ENCODE assay signal across 21 mouse cellular contexts in the genomic region with DNA sequence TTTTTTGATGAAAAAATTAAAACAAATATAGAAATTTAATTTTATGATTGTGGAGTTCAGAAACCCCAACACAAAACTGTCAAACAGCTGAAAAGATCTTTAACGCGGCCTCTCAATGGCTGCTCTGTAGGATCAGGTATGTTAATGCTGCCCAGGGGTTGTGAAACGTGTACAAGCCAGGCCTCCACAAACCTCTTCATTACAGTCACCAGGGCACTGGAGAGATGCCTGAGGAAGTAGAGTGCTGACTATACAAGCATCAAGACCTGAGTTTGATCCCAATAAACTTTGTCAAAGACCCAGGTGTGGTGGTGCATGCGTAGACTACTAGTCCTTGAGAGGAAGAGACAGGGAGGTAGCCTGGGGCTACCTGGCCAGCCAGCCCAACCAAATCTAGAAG.
DNase-seq lines count a peak whose midpoint lies in the region; ATAC-seq and TF ChIP-seq lines count a peak whose summit lies in the region.
"Had no signal": no experiment of that assay in that cellular context is flagged by ENCODE, and none has a peak within 500 bp of the region (broad histone marks: within the 10 kb centered on the region; RNA-seq: fewer than 3 reads in every experiment).

No protein-coding gene starts in this region.

- H3K4me2 ChIP-seq in midbrain, embryonic 11.5 days, result no peak overlapping the region
- H3K4me2 ChIP-seq in midbrain, embryonic 13.5 days (replicated peaks), result no peak overlapping the region
- H3K4me2 ChIP-seq in stomach, postnatal 0 days (replicated peaks; ENCODE audit: low read depth), result no peak overlapping the region

- no peak for ATAC-seq in midbrain, embryonic 11.5 days (ENCODE audit: low FRiP score)
- no peak for ATAC-seq in midbrain, embryonic 13.5 days
- ATAC-seq in stomach, postnatal 0 days (ENCODE audit: low FRiP score, low TSS enrichment), result no peak
- ATAC-seq: activated CD4-positive, CD25-positive, alpha-beta regulatory T cell, adult 4 months; CD4-positive, CD25-positive, alpha-beta regulatory T cell, adult 4 months; Patski had no signal

- no peaks in the 10 kb centered on the region for H3K79me2 ChIP-seq in heart, adult 2 months (replicated peaks; ENCODE audit: control insufficient read depth, insufficient read depth, low read length)

- intact Hi-C loops in heart, adult 2 months (cut with DNase I), result no loop called here

- H3K9ac ChIP-seq in heart, adult 2 months (ENCODE audit: low read depth, low read length), result no peak overlapping the region
- H3K9ac ChIP-seq in midbrain, embryonic 11.5 days (ENCODE audit: low read length), result no peak overlapping the region
- no peak overlapping the region for H3K9ac ChIP-seq in midbrain, embryonic 13.5 days (replicated peaks)
- no peak overlapping the region for H3K9ac ChIP-seq in stomach, postnatal 0 days (ENCODE audit: low read length)

- no peak for TF ChIP-seq EP300 in heart, adult 2 months (IDR thresholded peaks at IDR 0.05; ENCODE audit: insufficient read depth, low read depth, low read length)
- TF ChIP-seq EP300 in stomach, postnatal 0 days (optimal IDR thresholded peaks at IDR 0.05), result no peak

- no peak for TF ChIP-seq POLR2A in heart, adult 2 months (IDR thresholded peaks at IDR 0.05; ENCODE audit: insufficient read depth, low read depth, low read length)

- no peaks in the 10 kb centered on the region for H3K36me3 ChIP-seq in heart, adult 2 months (ENCODE audit: control insufficient read depth, insufficient read depth, low read length)
- H3K36me3 ChIP-seq in midbrain, embryonic 11.5 days (ENCODE audit: control insufficient read depth, insufficient read depth, low read length), result no peaks in the 10 kb centered on the region
- H3K36me3 ChIP-seq in midbrain, embryonic 13.5 days, result no peaks in the 10 kb centered on the region
- no peaks in the 10 kb centered on the region for H3K36me3 ChIP-seq in stomach, postnatal 0 days (ENCODE audit: control insufficient read depth, insufficient read depth, low read length)
- H3K36me3 ChIP-seq: G1E had no signal

- no peaks in the 10 kb centered on the region for H3K27me3 ChIP-seq in heart, adult 2 months (ENCODE audit: control insufficient read depth, insufficient read depth, low read length)
- no peaks in the 10 kb centered on the region for H3K27me3 ChIP-seq in midbrain, embryonic 11.5 days (ENCODE audit: control insufficient read depth, insufficient read depth, low read length)
- no peaks in the 10 kb centered on the region for H3K27me3 ChIP-seq in midbrain, embryonic 13.5 days
- H3K27me3 ChIP-seq in stomach, postnatal 0 days (ENCODE audit: control insufficient read depth, insufficient read depth, low read length), result no peaks in the 10 kb centered on the region
- H3K27me3 ChIP-seq: CH12.LX, Patski had no signal

- peak; percentile 71 for DNase-seq in heart, adult 11 months
- no peak for DNase-seq in heart, adult 2 months
- peak; percentile 69 for DNase-seq in midbrain, embryonic 11.5 days (ENCODE audit: low spot score, missing footprints)
- DNase-seq in stomach, postnatal 0 days (ENCODE audit: low spot score), result peak; percentile 5
- no peak for DNase-seq in testis, postnatal 14 days (ENCODE audit: low spot score)
- DNase-seq: adrenal gland, adult 2 months; adrenal gland, adult 8-10 months; adrenal gland, postnatal 10 days; adrenal gland, postnatal 14 days; adrenal gland, postnatal 25 days; adrenal gland, postnatal 36 days; B cell, adult 2 months; cerebellum, adult 11 months; cerebellum, adult 11-12 months; cerebellum, adult 18-20 months had no signal

- no peaks in the 10 kb centered on the region for H3K9me3 ChIP-seq in midbrain, embryonic 11.5 days (ENCODE audit: control insufficient read depth, low read length)
- H3K9me3 ChIP-seq in midbrain, embryonic 13.5 days, result no peaks in the 10 kb centered on the region
- H3K9me3 ChIP-seq in stomach, postnatal 0 days (ENCODE audit: control insufficient read depth, low read length), result no peaks in the 10 kb centered on the region

- H3K4me1 ChIP-seq in heart, adult 2 months (ENCODE audit: control insufficient read depth, insufficient read depth, low read length), result no peaks in the 10 kb centered on the region
- peaks cover 13% of the 10 kb centered on the region for H3K4me1 ChIP-seq in midbrain, embryonic 11.5 days (ENCODE audit: control insufficient read depth, insufficient read depth, low read length)
- H3K4me1 ChIP-seq in midbrain, embryonic 13.5 days (replicated peaks), result peaks cover 14% of the 10 kb centered on the region
- no peaks in the 10 kb centered on the region for H3K4me1 ChIP-seq in stomach, postnatal 0 days (replicated peaks; ENCODE audit: control insufficient read depth, insufficient read depth)

- 93% methylated on average over 4 of the region's 4 CpGs for whole genome bisulfite sequencing in heart, adult 2 months
- WGBS in midbrain, embryonic 11.5 days, result 89% methylated on average over 4 of the region's 4 CpGs
- 92% methylated on average over 4 of the region's 4 CpGs for WGBS in midbrain, embryonic 13.5 days
- 94% methylated on average over 4 of the region's 4 CpGs for WGBS in stomach, postnatal 0 days

- no peak overlapping the region for H3K4me3 ChIP-seq in heart, adult 2 months
- H3K4me3 ChIP-seq in midbrain, embryonic 11.5 days (ENCODE audit: low read depth, low read length), result no peak overlapping the region
- no peak overlapping the region for H3K4me3 ChIP-seq in midbrain, embryonic 13.5 days (replicated peaks)
- H3K4me3 ChIP-seq in stomach, postnatal 0 days (ENCODE audit: low read depth, low read length), result no peak overlapping the region

- TF ChIP-seq CTCF in heart, adult 2 months (IDR thresholded peaks at IDR 0.05), result no peak
- TF ChIP-seq CTCF in stomach, postnatal 0 days (IDR thresholded peaks at IDR 0.05; ENCODE audit: low read depth), result no peak

- no peak overlapping the region for H3K27ac ChIP-seq in heart, adult 2 months
- no peak overlapping the region for H3K27ac ChIP-seq in midbrain, embryonic 11.5 days (ENCODE audit: low read depth, low read length)
- H3K27ac ChIP-seq in midbrain, embryonic 13.5 days, result no peak overlapping the region
- H3K27ac ChIP-seq in stomach, postnatal 0 days (replicated peaks), result no peak overlapping the region

Comparison
In these comparisons a context has a peak if more than half of its experiments do, and no peak if none do; other contexts are left out.
1. DNase-seq: peak in heart, adult 11 months (single experiment), midbrain, embryonic 11.5 days (single experiment) and stomach, postnatal 0 days (single experiment); none in heart, adult 2 months (0 of 2) and testis, postnatal 14 days (single experiment).